Mouse (Mus musculus): Measurements from ENCODE around the gene Tppp3.

GRCm38 (mm10) chr8:105484030-105484368 lies 12.7 kb upstream of the Tppp3 start:
- TF ChIP-seq POLR2A (IDR thresholded peaks at IDR 0.05; ENCODE audit: insufficient read length, low read depth) (no peak), TCF3 (IDR thresholded peaks at IDR 0.05; ENCODE audit: insufficient read length, low read depth) (no peak), MAX (IDR thresholded peaks at IDR 0.05; ENCODE audit: low read depth) (no peak)
